Mouse (Mus musculus): ENCODE results near the gene Trhr2. TPM values are rescaled to one million over a fixed set of nuclear protein-coding genes. Genes with fewer than 3 reads are reported as not detected.
"Not testable (repeated sequence)": the region's sequence is repeated elsewhere in the genome, so short reads cannot be mapped to it uniquely, and the experiment has no call there.

The Trhr2 gene
- polyA plus RNA-seq, 1 experiment, result not detected

DNA sequence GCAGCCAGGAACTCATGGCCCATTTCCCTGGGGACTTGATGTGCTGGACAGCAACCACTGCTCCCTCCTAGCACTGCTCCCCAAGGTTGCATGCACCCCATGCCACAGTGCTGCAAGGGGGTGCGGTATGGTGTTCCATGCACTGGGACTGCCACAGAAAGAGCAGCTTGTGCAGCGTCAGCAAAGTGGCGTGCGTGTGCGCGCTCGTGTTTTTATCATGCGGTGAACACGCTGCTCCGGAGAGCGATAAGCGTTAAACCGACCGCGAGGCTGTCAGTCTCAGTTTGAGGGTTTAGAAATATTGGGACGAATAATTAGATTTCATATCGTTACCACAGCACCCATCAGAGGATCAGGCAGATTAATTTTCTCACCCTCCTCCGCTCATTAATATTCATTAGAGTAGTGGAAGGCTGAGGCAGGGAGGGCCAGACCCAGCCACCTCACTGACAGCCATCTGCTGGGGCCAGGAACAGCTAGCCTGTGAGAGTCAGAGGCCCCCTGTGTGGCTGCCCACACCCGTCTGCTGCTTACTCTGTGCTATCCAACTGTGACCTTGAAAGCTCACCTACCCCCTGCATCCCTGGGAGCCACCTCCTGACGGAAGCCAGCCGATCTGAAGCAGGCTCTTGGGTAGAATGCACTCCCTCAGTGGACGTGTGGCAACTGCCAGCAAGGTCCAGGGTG is 30.9 kb downstream of the Trhr2 start:
- H3K27ac ChIP-seq (ENCODE audit: insufficient read depth, low read depth, low read length), result no peak overlapping the region
- WGBS, result 91% methylated on average over 22 of the region's 22 CpGs
- no peak overlapping the region for H3K4me3 ChIP-seq (ENCODE audit: insufficient read depth, low read depth, low read length)
- H3K4me1 ChIP-seq (ENCODE audit: control insufficient read depth, insufficient read depth, low read length), result no peaks in the 10 kb centered on the region
- TF ChIP-seq CTCF (IDR thresholded peaks at IDR 0.05; ENCODE audit: insufficient read depth, low read depth, low read length), result no peak
- no peak for TF ChIP-seq POLR2A (IDR thresholded peaks at IDR 0.05; ENCODE audit: insufficient read depth, low read depth, low read length)

DNA sequence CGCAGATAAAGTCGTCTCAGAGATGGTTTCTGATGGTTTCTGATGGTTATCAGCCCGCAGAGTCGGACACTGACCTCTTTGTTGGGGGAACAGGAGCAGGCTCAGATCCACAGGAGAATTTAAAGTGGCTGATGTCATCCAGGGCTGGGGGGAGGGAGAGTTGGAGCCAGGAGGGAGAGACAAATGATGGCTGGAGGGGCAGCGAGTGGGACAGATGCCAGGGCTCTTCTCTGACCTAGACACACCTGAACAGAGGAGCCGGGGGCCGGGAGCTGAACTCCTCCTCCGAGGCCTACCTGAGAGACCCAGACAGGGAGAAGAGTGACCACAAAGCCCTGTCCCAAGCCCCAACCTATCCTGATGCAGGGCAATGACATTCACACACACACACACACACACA is 31.5 kb downstream of the Trhr2 start:
- Histone ChIP-seq H3K27ac (ENCODE audit: insufficient read depth, low read depth, low read length) (no peak overlapping the region), H3K4me1 (ENCODE audit: control insufficient read depth, insufficient read depth, low read length) (no peaks in the 10 kb centered on the region; the same call in 1 of the 2 replicates), H3K4me3 (ENCODE audit: insufficient read depth, low read depth, low read length) (no peak overlapping the region)
- 80% methylated on average over 8 of the region's 8 CpGs for WGBS
- TF ChIP-seq POLR2A (IDR thresholded peaks at IDR 0.05; ENCODE audit: insufficient read depth, low read depth, low read length), result no peak
- no peak for TF ChIP-seq CTCF (IDR thresholded peaks at IDR 0.05; ENCODE audit: insufficient read depth, low read depth, low read length)

DNA sequence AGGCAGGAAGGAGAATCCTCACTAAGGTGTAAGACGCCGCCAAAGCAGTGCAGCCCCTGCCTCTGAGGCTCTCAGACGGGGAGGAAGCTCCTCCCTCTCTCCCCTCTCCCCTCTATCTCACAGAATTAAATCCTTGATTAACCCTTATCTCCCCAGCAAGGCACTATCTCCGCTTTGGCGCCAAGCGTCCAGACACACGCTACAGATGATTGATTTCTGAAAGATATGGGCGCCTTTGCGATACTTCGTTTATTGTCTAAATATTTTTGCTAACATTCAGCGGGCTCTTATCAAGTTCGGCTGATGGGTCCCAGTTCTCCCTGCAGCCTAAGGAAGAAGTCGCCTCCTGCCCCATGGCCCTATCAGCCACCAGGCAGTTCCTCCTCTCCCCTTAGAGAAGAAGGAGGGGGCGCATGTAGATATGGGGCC is 34.4 kb downstream of the Trhr2 start:
- no peak overlapping the region for H3K27ac ChIP-seq (ENCODE audit: insufficient read depth, low read depth, low read length)
- no peak overlapping the region for H3K4me3 ChIP-seq (ENCODE audit: insufficient read depth, low read depth, low read length)

DNA sequence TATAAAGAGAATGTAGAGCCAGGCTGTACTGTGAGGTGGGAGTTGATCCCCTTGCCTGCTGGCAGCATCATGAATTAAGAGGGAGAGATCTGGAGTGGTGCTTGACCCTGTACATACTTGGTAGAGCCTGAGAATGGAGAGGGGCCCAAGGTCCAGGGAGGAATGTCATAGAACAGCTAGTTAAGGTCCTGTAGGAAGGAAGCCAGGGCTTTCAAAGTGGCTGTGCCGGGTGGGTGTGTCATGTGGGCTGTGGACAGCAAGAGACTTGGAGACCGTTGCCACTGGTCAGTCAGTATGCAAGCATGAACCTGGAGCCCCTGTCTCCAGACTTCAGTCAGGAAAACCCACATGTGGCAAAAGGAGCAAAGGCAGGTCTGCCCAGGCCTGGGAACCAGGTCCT is 35.4 kb downstream of the Trhr2 start:
- Histone ChIP-seq H3K27ac (ENCODE audit: insufficient read depth, low read depth, low read length) (no peak overlapping the region), H3K4me3 (ENCODE audit: insufficient read depth, low read depth, low read length) (no peak overlapping the region), H3K4me1 (ENCODE audit: control insufficient read depth, insufficient read depth, low read length) (peaks cover 7% of the 10 kb centered on the region; the same call in 1 of the 2 replicates)
- 82% methylated on average over 2 of the region's 2 CpGs for WGBS
- TF ChIP-seq POLR2A (IDR thresholded peaks at IDR 0.05; ENCODE audit: insufficient read depth, low read depth, low read length) (no peak), CTCF (IDR thresholded peaks at IDR 0.05; ENCODE audit: insufficient read depth, low read depth, low read length) (no peak)

More for the DNA sequence above, 34.4 kb downstream of the Trhr2 start:
- H3K4me1 ChIP-seq (ENCODE audit: control insufficient read depth, insufficient read depth, low read length), result peaks cover 2% of the 10 kb centered on the region; the same call in 1 of the 2 replicates
- WGBS, result 75% methylated on average over 14 of the region's 14 CpGs
- no peak for TF ChIP-seq CTCF (IDR thresholded peaks at IDR 0.05; ENCODE audit: insufficient read depth, low read depth, low read length)
- no peak for TF ChIP-seq POLR2A (IDR thresholded peaks at IDR 0.05; ENCODE audit: insufficient read depth, low read depth, low read length)

DNA sequence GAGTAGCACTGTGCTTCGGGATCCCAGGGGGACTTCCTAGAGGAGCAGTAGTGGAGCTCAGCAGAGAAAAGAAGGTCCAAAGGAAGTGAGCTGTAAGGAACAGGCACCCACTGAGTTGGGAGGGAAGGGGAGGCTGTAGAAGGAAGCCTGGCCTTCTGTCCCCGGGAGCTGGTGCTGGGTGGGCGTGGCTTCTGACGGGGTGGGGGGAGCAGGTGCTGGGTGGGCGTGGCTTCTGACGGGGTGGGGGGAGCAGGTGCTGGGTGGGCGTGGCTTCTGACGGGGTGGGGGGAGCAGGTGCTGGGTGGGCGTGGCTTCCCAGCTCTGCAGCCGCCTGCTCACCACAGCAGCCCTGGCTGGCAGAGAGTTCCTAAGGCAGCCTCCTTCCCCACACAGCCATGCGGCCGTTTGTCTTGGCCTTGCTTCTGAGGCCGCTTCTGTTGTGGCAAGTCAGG is 36.6 kb downstream of the Trhr2 start:
- H3K4me1 ChIP-seq (ENCODE audit: control insufficient read depth, insufficient read depth, low read length); H3K27ac ChIP-seq (ENCODE audit: insufficient read depth, low read depth, low read length); H3K4me3 ChIP-seq (ENCODE audit: insufficient read depth, low read depth, low read length): not testable (repeated sequence)
- WGBS, result 20% methylated on average over 13 of the region's 13 CpGs

DNA sequence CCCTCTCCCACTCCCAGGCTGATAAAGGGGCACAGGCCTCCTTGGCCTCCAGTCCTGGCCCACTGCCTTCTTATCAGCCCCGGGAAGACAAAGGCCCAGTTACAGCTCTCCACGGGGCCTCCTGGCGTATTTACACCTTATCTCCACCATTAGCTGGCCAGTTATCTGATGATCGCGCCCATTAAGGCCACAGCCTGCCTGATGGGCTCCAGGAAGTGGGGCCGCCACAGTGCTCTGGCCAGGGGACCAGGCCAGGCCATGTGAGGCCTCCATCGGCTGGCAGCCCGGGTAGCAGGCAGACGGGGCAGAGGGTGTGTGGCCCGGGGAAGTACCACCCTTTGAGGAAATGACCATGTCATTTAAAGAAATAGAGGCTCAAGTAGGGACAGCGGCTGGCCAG is 37.8 kb downstream of the Trhr2 start:
- no peak for TF ChIP-seq POLR2A (IDR thresholded peaks at IDR 0.05; ENCODE audit: insufficient read depth, low read depth, low read length)
- TF ChIP-seq CTCF (IDR thresholded peaks at IDR 0.05; ENCODE audit: insufficient read depth, low read depth, low read length), result no peak
- Histone ChIP-seq H3K27ac (ENCODE audit: insufficient read depth, low read depth, low read length) (no peak overlapping the region), H3K4me1 (ENCODE audit: control insufficient read depth, insufficient read depth, low read length) (peaks cover 7% of the 10 kb centered on the region; the same call in 1 of the 2 replicates), H3K4me3 (ENCODE audit: insufficient read depth, low read depth, low read length) (no peak overlapping the region)
- WGBS, result 73% methylated on average over 11 of the region's 11 CpGs

DNA sequence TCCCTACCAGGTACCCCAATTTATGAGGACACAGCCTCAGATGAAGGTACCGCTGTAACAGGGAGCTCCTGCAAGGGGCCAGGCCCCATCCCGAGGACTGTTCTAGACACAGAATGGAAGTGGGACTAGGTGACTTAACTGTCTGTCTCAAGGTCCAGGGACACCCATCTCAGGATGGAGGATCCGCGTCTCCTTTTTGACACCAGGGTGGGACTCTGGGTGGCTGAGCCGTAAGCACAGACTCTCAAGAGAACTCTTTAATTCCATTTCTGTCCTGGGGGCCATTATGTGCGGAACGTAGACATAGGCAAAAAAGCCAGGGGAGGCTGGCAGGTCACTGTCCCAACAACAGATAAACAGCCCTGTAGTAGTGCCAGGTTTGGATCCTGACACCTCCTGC is 38.4 kb downstream of the Trhr2 start:
- WGBS, result 97% methylated on average over 7 of the region's 7 CpGs

DNA sequence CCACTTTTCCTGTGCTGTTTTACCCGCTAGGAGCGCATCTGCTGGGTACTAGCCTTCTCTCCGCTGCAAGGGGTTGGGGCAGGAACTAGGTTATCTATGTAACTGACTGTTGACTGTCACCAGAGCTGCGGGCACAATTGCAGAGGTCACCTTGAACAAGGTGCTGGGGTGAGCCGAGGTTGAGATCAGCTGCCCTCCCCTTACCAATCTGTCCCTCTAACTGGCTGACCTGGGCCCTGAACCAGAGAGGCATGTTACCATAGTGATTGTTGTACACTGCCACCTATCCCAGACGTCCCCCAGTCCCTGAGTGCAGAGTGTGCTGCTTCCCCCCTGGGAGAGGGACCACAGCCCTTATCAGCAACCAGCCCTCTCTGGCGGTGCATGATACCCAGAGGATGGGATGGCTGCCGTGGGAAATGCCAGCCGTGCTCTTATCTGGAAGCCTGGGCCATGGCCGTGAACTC is 39.1 kb downstream of the Trhr2 start:
- peaks cover 7% of the 10 kb centered on the region; the same call in 1 of the 2 replicates for H3K4me1 ChIP-seq (ENCODE audit: control insufficient read depth, insufficient read depth, low read length)
- no peak overlapping the region for H3K27ac ChIP-seq (ENCODE audit: insufficient read depth, low read depth, low read length)
- WGBS, result 86% methylated on average over 10 of the region's 10 CpGs
- TF ChIP-seq POLR2A (IDR thresholded peaks at IDR 0.05; ENCODE audit: insufficient read depth, low read depth, low read length) (no peak), CTCF (IDR thresholded peaks at IDR 0.05; ENCODE audit: insufficient read depth, low read depth, low read length) (no peak)
- H3K4me3 ChIP-seq (ENCODE audit: insufficient read depth, low read depth, low read length), result no peak overlapping the region

More for the DNA sequence above, 38.4 kb downstream of the Trhr2 start:
- H3K27ac ChIP-seq (ENCODE audit: insufficient read depth, low read depth, low read length), result no peak overlapping the region
- TF ChIP-seq POLR2A (IDR thresholded peaks at IDR 0.05; ENCODE audit: insufficient read depth, low read depth, low read length) (no peak), CTCF (IDR thresholded peaks at IDR 0.05; ENCODE audit: insufficient read depth, low read depth, low read length) (no peak)
- peaks cover 7% of the 10 kb centered on the region; the same call in 1 of the 2 replicates for H3K4me1 ChIP-seq (ENCODE audit: control insufficient read depth, insufficient read depth, low read length)
- no peak overlapping the region for H3K4me3 ChIP-seq (ENCODE audit: insufficient read depth, low read depth, low read length)

DNA sequence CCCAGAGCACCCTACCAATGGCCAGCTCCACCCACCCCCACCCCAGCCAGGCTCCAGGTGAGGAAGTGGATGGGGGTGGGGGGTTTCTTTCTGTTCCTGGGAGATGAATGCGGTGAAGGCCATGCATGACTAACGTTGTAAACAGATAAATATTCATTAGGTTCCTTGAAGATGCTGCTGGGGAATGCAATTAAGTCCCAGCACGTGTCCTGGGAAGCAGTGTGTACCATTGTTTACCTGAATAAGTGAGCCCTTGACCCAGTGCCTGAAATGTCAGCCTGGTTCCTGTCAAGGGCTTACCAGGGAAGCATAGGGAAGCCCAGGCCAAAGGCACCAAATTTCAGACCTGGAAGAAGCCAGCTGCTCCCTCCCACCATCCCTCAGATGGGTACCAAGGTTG is 40.0 kb downstream of the Trhr2 start:
- H3K4me1 ChIP-seq (ENCODE audit: control insufficient read depth, insufficient read depth, low read length), result peaks cover 7% of the 10 kb centered on the region; the same call in 1 of the 2 replicates
- no peak overlapping the region for H3K4me3 ChIP-seq (ENCODE audit: insufficient read depth, low read depth, low read length)
- no peak overlapping the region for H3K27ac ChIP-seq (ENCODE audit: insufficient read depth, low read depth, low read length)
- TF ChIP-seq POLR2A (IDR thresholded peaks at IDR 0.05; ENCODE audit: insufficient read depth, low read depth, low read length) (no peak), CTCF (IDR thresholded peaks at IDR 0.05; ENCODE audit: insufficient read depth, low read depth, low read length) (no peak)
- 18% methylated on average over 3 of the region's 3 CpGs for WGBS

Data from olfactory bulb, adult 2 months (tissue).